Mouse (Mus musculus) small intestine, adult 10 weeks (tissue): ENCODE data around the gene Fut11. TPM values are rescaled to one million over a fixed set of nuclear protein-coding genes. Genes with fewer than 3 reads are reported as not detected.

ENCODE experiments used
- polyA plus RNA-seq: library from polyadenylated mRNA; stranded (reverse); fragments of 350-450 nt; fragmentation: Illumina TruSeq; extraction: RNeasy Lipid Tissue Mini Kit (QIAGEN cat#74804); gene quantifications from one replicate; pipeline ENCODE4 v1.2.3, GENCODE M21; 2014; ENCODE audit warnings: low replicate concordance

Fut11 gene
- 12.3 TPM for polyA plus RNA-seq

DNA sequence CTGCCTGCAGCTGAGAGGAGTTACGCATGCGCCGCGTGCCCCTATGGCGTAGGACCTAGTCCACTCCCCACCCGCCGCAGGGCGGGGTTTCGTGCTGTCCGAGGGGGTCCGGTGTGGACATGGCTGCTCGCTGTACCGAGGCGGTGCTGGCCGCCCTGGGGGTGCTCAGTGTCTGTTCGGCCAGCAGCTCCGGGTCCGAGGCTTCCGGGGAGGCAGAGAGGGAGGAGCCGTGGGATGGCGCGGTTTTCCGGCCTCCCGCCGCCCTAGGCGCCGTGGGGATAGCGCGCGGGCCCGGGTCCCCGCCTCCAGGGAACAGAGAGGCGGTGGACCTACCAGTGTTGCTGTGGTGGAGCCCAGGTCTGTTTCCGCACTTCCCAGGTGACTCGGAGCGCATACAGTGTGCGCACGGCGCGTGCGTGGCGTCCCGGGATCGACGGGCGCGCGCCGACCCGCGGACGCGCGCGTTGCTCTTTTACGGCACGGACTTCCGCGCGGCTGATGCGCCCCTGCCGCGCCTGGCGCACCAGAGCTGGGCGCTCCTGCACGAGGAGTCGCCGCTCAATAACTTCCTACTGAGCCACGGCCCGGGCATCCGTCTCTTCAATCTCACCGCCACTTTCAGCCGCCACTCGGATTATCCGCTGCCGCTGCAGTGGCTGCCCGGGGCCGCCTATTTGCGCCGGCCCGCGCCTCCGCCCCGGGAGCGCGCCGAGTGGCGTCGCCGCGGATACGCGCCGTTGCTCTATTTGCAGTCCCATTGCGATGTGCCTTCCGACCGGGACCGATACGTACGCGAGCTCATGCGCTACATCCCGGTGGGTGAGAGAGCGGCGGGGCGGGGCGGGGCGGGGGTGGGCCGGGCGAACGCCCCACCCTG lies at the start of gene Fut11:
Fut11 (plus strand) TSS at position 85 of the 877 bp plus-strand sequence.

DNA sequence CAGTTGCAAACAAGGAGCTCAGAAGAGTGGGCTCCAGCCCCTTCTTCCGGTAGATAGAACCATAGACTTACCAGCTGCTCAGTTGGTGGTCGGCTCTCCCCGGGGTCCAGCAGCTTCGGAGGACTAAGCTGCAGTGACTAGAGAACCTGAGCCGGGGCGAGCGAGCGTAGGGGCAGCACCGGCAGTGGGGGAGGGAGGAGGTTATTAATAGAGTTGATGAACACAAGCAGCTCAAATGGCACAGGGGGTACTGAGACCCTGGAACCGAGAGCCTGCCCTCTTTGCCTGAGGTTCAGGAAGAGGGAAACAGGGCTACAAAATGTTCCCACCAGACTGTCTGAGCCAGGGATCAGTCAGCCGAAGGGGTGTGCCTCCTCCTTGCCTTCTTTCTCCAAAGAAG lies 38.4 kb upstream of the Fut11 start, which contains the start of gene Myoz1:
Myoz1 (minus strand) TSS at position 180 of the 400 bp plus-strand sequence.

DNA sequence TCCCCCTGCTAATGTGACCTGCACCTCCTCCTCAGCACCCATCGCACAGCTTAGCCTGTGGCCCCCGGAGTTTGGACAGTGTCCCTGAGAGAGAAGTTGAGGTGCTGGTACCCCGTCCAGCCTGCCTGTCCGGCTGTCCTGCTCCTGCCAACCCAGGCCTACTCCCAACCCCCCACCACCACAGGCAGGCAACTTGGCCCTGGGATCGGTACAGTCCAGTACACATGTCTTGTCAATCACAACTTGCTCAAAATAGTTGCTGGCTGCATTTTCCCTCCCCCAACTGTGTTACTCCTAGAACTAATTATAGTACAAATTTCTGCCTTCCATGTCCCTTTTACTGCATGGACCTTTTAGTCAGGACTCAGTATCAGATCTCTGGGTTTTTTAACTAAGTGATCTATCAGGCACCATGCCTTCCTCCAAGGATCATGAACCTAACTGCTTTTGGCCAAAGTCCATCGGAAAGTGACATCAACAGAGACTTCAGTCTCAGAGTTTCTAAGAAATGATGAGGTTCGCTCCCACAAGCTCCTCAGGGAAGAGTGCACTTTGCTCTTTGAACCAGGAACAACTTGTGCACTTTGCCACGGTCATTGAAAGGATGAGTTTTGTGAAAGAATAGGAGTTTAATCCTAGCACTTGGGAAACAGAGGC lies 26.5 kb upstream of the Fut11 start, which contains the start of gene Synpo2l:
Synpo2l (minus strand) TSS at position 201 of the 657 bp plus-strand sequence.

DNA sequence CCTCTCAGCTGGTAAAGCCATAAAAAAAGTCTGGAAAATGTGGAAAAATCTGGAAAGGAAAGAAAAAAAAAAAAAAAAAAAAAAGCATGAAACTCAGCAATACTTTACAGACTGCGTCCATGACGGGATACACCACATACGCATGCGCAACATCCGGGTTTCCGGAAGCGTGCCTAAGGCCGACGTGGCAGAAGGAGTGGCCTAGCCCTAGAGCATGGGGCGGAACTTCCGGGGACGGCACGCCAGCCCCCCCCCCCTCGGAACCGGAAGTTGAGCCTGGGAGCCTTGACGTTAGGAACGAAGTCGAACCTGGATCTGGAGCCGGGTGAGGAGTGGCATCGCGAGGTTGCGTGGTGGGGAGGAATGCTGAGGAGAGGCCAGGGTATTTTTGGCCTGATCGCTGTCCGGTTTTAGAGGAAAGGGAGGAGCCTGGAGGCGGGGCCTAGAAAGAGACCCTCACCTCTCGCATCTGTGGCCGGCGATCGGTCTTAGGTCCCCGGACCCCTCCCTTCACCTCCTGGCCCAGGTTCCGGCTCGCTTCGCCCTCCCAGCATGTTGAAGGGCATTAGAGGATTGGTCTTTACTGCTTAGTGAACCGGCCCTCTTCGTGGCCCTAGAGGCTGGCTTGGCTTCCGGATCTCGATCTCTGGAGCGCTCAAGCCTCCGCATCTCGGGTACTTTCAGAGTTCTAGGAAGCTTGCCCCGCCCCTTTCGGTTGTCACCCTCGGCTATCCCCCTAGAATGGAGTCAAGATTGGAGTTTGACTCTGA lies 20.5 kb upstream of the Fut11 start, which contains the start of gene Sec24c:
Sec24c (plus strand) TSS at position 245 of the 770 bp plus-strand sequence.

DNA sequence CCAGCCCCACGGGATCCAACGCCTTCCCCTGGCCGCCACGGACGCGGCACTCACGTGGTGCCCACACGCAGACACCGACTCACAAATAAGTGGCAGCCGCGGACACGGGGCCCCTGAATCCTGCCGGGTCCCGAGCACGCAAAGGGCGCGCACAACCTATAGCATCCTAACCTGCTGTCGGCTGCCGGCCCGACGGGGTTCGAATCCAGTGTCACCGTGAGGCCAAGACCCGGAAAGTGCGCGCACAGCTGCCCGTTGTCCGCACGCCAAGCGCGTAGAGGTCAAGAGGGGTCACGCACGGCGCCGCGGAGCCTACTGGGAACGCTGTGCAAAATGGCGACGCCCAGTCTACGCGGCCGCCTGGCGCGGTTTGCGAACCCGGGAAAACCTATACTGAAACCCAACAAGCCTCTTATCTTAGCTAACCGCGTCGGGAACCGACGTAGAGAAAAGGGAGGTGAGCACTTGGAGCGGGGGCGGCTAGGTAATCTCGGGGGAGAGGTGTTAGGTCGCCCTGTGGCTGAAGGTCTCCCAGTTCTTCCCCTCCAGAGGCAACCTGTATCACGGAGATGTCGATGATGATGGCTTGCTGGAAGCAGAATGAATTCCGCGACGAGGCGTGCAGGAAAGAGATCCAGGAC lies 8.1 kb downstream of the Fut11 start, which contains the start of gene Chchd1:
Chchd1 (plus strand) TSS at position 266 of the 641 bp plus-strand sequence.

DNA sequence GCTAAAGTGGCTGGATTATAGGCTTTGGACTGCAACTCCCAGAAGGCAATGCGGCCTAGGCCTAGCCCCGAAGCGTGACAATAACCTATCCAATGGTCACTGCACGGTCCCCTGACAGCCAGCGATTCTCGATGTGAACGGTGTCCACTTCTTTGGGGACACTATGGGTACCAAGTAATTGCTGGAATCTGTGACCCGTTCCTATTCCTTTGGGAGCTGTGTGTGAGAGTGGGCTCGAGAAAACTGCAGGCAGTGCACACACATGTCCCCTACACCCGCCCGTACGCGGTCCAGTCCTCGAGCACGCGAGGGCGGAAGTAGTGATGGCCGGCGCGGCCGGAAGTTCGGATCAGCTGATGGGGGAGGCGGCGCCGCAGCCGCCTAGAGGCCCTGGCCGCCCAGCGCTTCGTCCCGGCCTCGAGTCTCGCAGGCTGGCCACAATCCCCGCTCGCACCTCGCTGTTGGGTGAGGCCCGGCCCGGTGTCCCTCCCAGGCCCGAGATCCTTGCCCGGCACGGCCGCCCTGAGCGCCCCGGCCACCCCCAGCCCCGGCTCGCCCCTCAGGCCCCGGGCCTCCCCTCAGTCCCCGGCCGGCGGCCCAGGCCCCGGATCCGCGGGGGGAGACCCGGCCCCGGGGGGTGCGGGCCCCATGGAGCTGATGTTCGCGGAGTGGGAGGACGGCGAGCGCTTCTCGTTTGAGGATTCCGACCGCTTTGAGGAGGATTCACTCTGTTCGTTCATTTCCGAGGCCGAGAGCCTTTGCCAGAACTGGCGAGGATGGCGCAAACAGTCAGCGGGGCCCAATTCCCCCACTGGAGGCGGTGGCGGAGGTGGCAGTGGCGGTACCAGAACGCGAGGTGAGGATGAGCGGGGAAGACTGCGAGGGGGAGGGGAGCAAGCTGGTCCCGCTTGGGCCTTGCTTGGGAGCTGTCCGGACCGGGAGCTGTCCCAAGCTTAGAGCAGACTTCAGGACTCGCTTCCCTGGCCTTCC lies 12.7 kb downstream of the Fut11 start, which contains the start of gene Zswim8:
Zswim8 (plus strand) TSS at position 352 of the 990 bp plus-strand sequence.

DNA sequence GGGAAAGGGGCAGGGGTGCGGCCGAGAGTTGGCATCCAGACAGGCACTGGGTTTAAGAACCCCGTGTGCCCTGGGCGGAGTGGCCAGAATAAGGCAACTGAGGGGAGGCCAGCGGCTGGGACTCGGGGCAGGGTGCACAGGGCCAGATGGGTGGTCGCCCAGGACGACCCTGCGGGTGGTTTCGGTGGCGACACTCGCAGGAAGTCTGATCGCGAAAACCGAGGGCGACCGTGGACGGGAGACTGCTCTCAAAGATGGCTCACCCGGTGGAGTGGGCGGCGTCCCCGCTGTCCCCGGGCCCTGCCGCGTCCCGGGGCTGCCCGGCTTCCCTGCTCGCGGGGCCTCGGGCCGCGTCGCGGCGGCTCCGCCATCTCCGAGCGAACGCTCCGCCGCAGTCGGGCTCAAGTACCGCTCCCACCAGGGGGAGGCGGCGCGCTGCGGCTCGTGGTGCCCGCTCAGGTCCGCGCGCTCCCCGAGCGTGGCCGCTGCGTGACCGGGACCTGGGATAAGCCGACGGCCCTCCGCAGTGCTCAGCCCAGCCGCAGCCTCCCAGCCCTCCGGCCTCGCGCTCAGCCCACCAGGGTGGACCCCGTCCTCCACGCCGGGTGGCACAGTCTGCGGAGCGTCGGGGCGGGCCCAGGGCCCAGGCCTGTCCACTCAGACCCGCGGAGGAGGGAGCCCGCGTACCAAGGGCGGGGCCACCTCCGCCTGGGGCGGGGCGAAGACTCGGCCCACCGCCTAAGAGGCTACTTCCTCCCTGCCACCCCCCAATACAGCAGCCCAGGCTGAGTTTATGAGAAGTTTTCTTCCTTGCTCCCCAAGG lies 39.4 kb downstream of the Fut11 start, which contains the start of gene Ndst2:
Ndst2 (minus strand) TSS at position 611 of the 823 bp plus-strand sequence.

Other genes with a start within 250 kb of the Fut11 start
- not detected for gene Cfap70, start 242.7 kb upstream of the Fut11 start, polyA plus RNA-seq
- gene Anxa7, start 214.8 kb upstream of the Fut11 start, polyA plus RNA-seq: 78.3 TPM
- 2.3 TPM for gene Mss51, start 198.1 kb upstream of the Fut11 start, polyA plus RNA-seq
- gene Ppp3cb, start 148.4 kb upstream of the Fut11 start, polyA plus RNA-seq: 151 TPM
- gene Usp54, start 53.9 kb upstream of the Fut11 start, polyA plus RNA-seq: 2.2 TPM
- not detected for gene Myoz1, start 38.4 kb upstream of the Fut11 start, polyA plus RNA-seq
- gene Synpo2l, start 26.6 kb upstream of the Fut11 start, polyA plus RNA-seq: not detected
- gene Sec24c, start 20.7 kb upstream of the Fut11 start, polyA plus RNA-seq: 42.0 TPM
- 140 TPM for gene Chchd1, start 8.0 kb downstream of the Fut11 start, polyA plus RNA-seq
- gene Zswim8, start 12.6 kb downstream of the Fut11 start, polyA plus RNA-seq: 3.4 TPM
- 2.9 TPM for gene Ndst2, start 39.6 kb downstream of the Fut11 start, polyA plus RNA-seq
- gene Camk2g, start 99.1 kb downstream of the Fut11 start, polyA plus RNA-seq: 8.3 TPM
- 7.6 TPM for gene Plau, start 141.7 kb downstream of the Fut11 start, polyA plus RNA-seq
- gene Vcl, start 234.4 kb downstream of the Fut11 start, polyA plus RNA-seq: 72.4 TPM